In the genomic region with DNA sequence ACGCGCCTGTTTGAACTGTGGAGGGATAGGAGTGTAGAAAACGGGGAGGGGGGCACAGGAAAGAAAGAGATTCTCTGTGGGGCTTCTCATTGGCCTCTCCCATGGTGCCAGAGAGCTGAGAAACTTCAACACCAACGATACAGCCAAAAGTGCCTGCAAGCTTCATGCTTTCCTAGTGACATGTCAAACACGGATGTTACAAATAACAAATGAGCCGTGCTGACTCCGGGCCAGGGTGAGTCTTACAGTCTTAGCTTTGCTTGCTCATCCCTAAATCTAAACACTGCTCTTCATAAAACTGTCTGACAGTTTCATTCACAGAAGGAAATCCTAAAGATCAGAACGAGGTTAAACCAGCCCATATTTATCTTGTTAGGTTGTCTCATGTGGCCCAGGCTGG, we compare ENCODE assay signal across 33 mouse cellular contexts.
DNase-seq lines count a peak whose midpoint lies in the region; ATAC-seq and TF ChIP-seq lines count a peak whose summit lies in the region.
"Had no signal": no experiment of that assay in that cellular context is flagged by ENCODE, and none has a peak within 500 bp of the region (broad histone marks: within the 10 kb centered on the region; RNA-seq: fewer than 3 reads in every experiment).

No protein-coding gene starts in this region.

- H3K9ac ChIP-seq in kidney, embryonic 16.5 days (replicated peaks; ENCODE audit: low read length): no peak overlapping the region
- no peak overlapping the region for H3K9ac ChIP-seq in stomach, postnatal 0 days (ENCODE audit: low read length)
- H3K9ac ChIP-seq: embryonic facial prominence, embryonic 13.5 days; forebrain, embryonic 15.5 days; heart, embryonic 12.5 days; hindbrain, embryonic 13.5 days; liver, embryonic 14.5 days; midbrain, embryonic 12.5 days; neural tube, embryonic 12.5 days had no signal

- no peaks in the 10 kb centered on the region for H3K9me3 ChIP-seq in kidney, embryonic 16.5 days (ENCODE audit: low read length)
- no peaks in the 10 kb centered on the region for H3K9me3 ChIP-seq in limb, embryonic 10.5 days (replicated peaks)
- H3K9me3 ChIP-seq in stomach, postnatal 0 days (ENCODE audit: control insufficient read depth, low read length): no peaks in the 10 kb centered on the region
- H3K9me3 ChIP-seq: embryonic facial prominence, embryonic 13.5 days; forebrain, embryonic 10.5 days; forebrain, embryonic 15.5 days; heart, embryonic 12.5 days; hindbrain, embryonic 13.5 days; megakaryocyte, embryonic 14.5 days; midbrain, embryonic 12.5 days; neural tube, embryonic 12.5 days had no signal

- H3K27me3 ChIP-seq in kidney, embryonic 16.5 days (ENCODE audit: insufficient read depth, low read length): no peaks in the 10 kb centered on the region
- H3K27me3 ChIP-seq in limb, embryonic 10.5 days (ENCODE audit: low read depth, poor library complexity, severe bottlenecking): no peaks in the 10 kb centered on the region
- no peaks in the 10 kb centered on the region for H3K27me3 ChIP-seq in stomach, postnatal 0 days (ENCODE audit: control insufficient read depth, insufficient read depth, low read length)
- H3K27me3 ChIP-seq: embryonic facial prominence, embryonic 13.5 days; forebrain, embryonic 15.5 days; heart, embryonic 12.5 days; hindbrain, embryonic 13.5 days; midbrain, embryonic 12.5 days; neural tube, embryonic 12.5 days had no signal

- WGBS in kidney, embryonic 16.5 days: 57% methylated on average over 8 of the region's 8 CpGs
- 88% methylated on average over 8 of the region's 8 CpGs for WGBS in limb, embryonic 10.5 days
- WGBS in stomach, postnatal 0 days: 51% methylated on average over 8 of the region's 8 CpGs

- peaks cover 2% of the 10 kb centered on the region; the same call in 1 of the 2 replicates for H3K4me1 ChIP-seq in kidney, embryonic 16.5 days (ENCODE audit: insufficient read depth, low read length)
- H3K4me1 ChIP-seq in limb, embryonic 10.5 days: no peaks in the 10 kb centered on the region
- H3K4me1 ChIP-seq in stomach, postnatal 0 days (replicated peaks; ENCODE audit: control insufficient read depth, insufficient read depth): no peaks in the 10 kb centered on the region
- H3K4me1 ChIP-seq: embryonic facial prominence, embryonic 13.5 days; forebrain, embryonic 10.5 days; forebrain, embryonic 15.5 days; hindbrain, embryonic 13.5 days; megakaryocyte, embryonic 14.5 days; midbrain, embryonic 12.5 days; neural tube, embryonic 12.5 days had no signal

- no peak overlapping the region for H3K27ac ChIP-seq in kidney, embryonic 16.5 days (ENCODE audit: low read length)
- H3K27ac ChIP-seq in limb, embryonic 10.5 days: no peak overlapping the region
- H3K27ac ChIP-seq in stomach, postnatal 0 days (replicated peaks): no peak overlapping the region
- H3K27ac ChIP-seq: embryonic facial prominence, embryonic 13.5 days; forebrain, embryonic 10.5 days; forebrain, embryonic 15.5 days; hindbrain, embryonic 13.5 days; liver, embryonic 14.5 days; midbrain, embryonic 12.5 days; neural tube, embryonic 12.5 days had no signal

- TF ChIP-seq EP300 in stomach, postnatal 0 days (optimal IDR thresholded peaks at IDR 0.05): no peak

- no peak for TF ChIP-seq CTCF in stomach, postnatal 0 days (IDR thresholded peaks at IDR 0.05; ENCODE audit: low read depth)

- no peak overlapping the region for H3K4me3 ChIP-seq in kidney, embryonic 16.5 days (ENCODE audit: low read length)
- H3K4me3 ChIP-seq in limb, embryonic 10.5 days: no peak overlapping the region
- H3K4me3 ChIP-seq in stomach, postnatal 0 days (ENCODE audit: low read depth, low read length): no peak overlapping the region
- H3K4me3 ChIP-seq: embryonic facial prominence, embryonic 13.5 days; forebrain, embryonic 10.5 days; forebrain, embryonic 15.5 days; heart, embryonic 12.5 days; hindbrain, embryonic 13.5 days; megakaryocyte, embryonic 14.5 days; midbrain, embryonic 12.5 days; myocyte; neural tube, embryonic 12.5 days had no signal

- no peak for ATAC-seq in kidney, embryonic 16.5 days (ENCODE audit: low FRiP score, low TSS enrichment)
- ATAC-seq in stomach, postnatal 0 days (ENCODE audit: low FRiP score, low TSS enrichment): no peak
- ATAC-seq: activated CD4-positive, CD25-positive, alpha-beta regulatory T cell, adult 4 months; forebrain, embryonic 15.5 days; inflammation-experienced regulatory T-cells, adult 6 months had no signal

- no peaks in the 10 kb centered on the region for H3K36me3 ChIP-seq in kidney, embryonic 16.5 days (ENCODE audit: insufficient read depth, low read length)
- H3K36me3 ChIP-seq in limb, embryonic 10.5 days: no peaks in the 10 kb centered on the region
- no peaks in the 10 kb centered on the region for H3K36me3 ChIP-seq in stomach, postnatal 0 days (ENCODE audit: control insufficient read depth, insufficient read depth, low read length)
- H3K36me3 ChIP-seq: embryonic facial prominence, embryonic 13.5 days; forebrain, embryonic 10.5 days; forebrain, embryonic 15.5 days; heart, embryonic 12.5 days; hindbrain, embryonic 13.5 days; midbrain, embryonic 12.5 days; neural tube, embryonic 12.5 days had no signal

- peak; percentile 50 to 61 for DNase-seq in adrenal gland, postnatal 36 days
- no peak for DNase-seq in adrenal gland, postnatal 10 days
- peak; percentile 30 for DNase-seq in kidney, postnatal 14 days
- peak; percentile 51 for DNase-seq in lung, postnatal 14 days
- no peak for DNase-seq in lung, postnatal 25 days (ENCODE audit: low spot score)
- DNase-seq in limb, embryonic 10.5 days (ENCODE audit: low spot score): peak; percentile 1
- DNase-seq in stomach, postnatal 0 days (ENCODE audit: low spot score): no peak
- DNase-seq: B cell, adult 2 months; cerebellum, adult 11-12 months; cerebellum, postnatal 10 days; gastrocnemius, postnatal 25 days; heart, adult 18-20 months; heart, postnatal 4 days; kidney, adult 18-20 months; layer of hippocampus, adult 9-11 months; liver; right cerebral cortex, adult 18-20 months; spleen, adult 18-20 months; thymus, adult 18-20 months; thymus, postnatal 25 days had no signal

- no peak overlapping the region for H3K4me2 ChIP-seq in kidney, embryonic 16.5 days (replicated peaks; ENCODE audit: low read depth, low read length)
- H3K4me2 ChIP-seq in stomach, postnatal 0 days (replicated peaks; ENCODE audit: low read depth): no peak overlapping the region
- H3K4me2 ChIP-seq: embryonic facial prominence, embryonic 13.5 days; forebrain, embryonic 15.5 days; heart, embryonic 12.5 days; hindbrain, embryonic 13.5 days; midbrain, embryonic 12.5 days; neural tube, embryonic 12.5 days had no signal

Comparison
In these comparisons a context has a peak if more than half of its experiments do, and no peak if none do; other contexts are left out.
1. DNase-seq: peak in adrenal gland, postnatal 36 days (2 of 2), kidney, postnatal 14 days (single experiment), lung, postnatal 14 days (single experiment) and limb, embryonic 10.5 days (single experiment); none in adrenal gland, postnatal 10 days (single experiment), lung, postnatal 25 days (single experiment) and stomach, postnatal 0 days (single experiment).